Mouse (Mus musculus): ENCODE measurements around the gene Gm21985. TPM values are rescaled to one million over a fixed set of nuclear protein-coding genes. Genes with fewer than 3 reads are reported as not detected.
"Not testable (repeated sequence)": the region's sequence is repeated elsewhere in the genome, so short reads cannot be mapped to it uniquely, and the experiment has no call there.

The Gm21985 gene
- polyA plus RNA-seq, 1 experiment from 2014 or later, result not detected

DNA sequence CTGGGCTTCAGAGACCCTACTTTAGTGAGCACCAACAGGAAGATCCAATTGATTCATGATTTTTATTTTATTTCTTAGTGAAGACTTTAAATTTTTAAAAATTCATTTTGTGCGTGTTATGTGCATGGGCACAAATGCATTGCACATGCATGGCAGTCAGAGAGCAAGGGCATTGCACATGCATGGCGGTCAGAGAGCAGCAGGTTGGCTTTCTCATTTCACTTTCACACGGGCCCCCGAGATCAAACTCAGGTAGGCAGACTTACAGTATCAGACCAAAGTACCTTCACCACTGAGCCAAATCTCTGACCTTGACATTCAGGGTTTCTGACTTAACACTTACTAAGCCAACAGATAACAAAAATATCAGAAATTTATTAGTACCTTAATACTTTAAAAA, 163.6 kb downstream of the Gm21985 start:
- no peak overlapping the region for H3K27ac ChIP-seq (ENCODE audit: low read depth)
- H3K4me2 ChIP-seq (ENCODE audit: low read length), result no peak overlapping the region
- H3K4me1 ChIP-seq (replicated peaks; ENCODE audit: control insufficient read depth, insufficient read depth, low read length), result no peaks in the 10 kb centered on the region
- DNase-seq (ENCODE audit: low spot score) (no peak), ATAC-seq (replicated peaks; ENCODE audit: low FRiP score, low TSS enrichment, low read depth) (no peak)
- no peaks in the 10 kb centered on the region for H3K36me3 ChIP-seq (ENCODE audit: control insufficient read depth, insufficient read depth, low read length)
- H3K9ac ChIP-seq (ENCODE audit: low read length), result no peak overlapping the region
- H3K27me3 ChIP-seq (replicated peaks; ENCODE audit: control insufficient read depth, insufficient read depth, low read length), result no peaks in the 10 kb centered on the region
- H3K9me3 ChIP-seq (ENCODE audit: control insufficient read depth, low read length), result no peaks in the 10 kb centered on the region
- no peak overlapping the region for H3K4me3 ChIP-seq (ENCODE audit: low read depth, low read length)
- WGBS, result 86% methylated on average over 4 of the region's 4 CpGs

DNA sequence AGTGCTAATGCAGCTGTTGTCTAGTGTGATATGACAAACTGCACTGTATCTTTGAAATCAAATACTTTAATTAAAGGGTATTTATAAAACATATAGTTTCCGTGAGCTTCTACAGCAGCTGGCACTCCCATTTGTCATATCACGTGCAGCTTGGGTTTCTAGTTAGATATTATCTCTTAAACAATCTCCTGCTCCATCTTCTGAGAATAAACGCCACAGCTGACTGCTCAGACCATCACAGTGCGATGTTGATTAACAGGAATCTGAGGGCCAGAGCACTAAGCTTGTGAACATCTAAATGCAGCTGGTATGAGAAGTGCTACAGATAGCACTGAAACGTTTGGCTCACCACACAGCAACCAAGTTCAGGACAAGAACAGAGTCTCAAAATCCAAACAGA, 164.3 kb downstream of the Gm21985 start:
- 58% methylated on average over 5 of the region's 5 CpGs for WGBS
- no peaks in the 10 kb centered on the region for H3K9me3 ChIP-seq (ENCODE audit: control insufficient read depth, low read length)

GRCm38 (mm10) chr2:112432523-112432922, 166.4 kb downstream of the Gm21985 start:
- no peak overlapping the region for H3K4me3 ChIP-seq (ENCODE audit: low read depth, low read length)
- no peak overlapping the region for H3K27ac ChIP-seq (ENCODE audit: low read depth)
- no peaks in the 10 kb centered on the region for H3K36me3 ChIP-seq (ENCODE audit: control insufficient read depth, insufficient read depth, low read length)
- no peaks in the 10 kb centered on the region for H3K9me3 ChIP-seq (ENCODE audit: control insufficient read depth, low read length)
- ATAC-seq (replicated peaks; ENCODE audit: low FRiP score, low TSS enrichment, low read depth), result no peak
- no peaks in the 10 kb centered on the region for H3K27me3 ChIP-seq (replicated peaks; ENCODE audit: control insufficient read depth, insufficient read depth, low read length)
- H3K9ac ChIP-seq (ENCODE audit: low read length), result no peak overlapping the region
- no peak for DNase-seq (ENCODE audit: low spot score)
- H3K4me2 ChIP-seq (ENCODE audit: low read length), result no peak overlapping the region
- H3K4me1 ChIP-seq (replicated peaks; ENCODE audit: control insufficient read depth, insufficient read depth, low read length), result no peaks in the 10 kb centered on the region
- WGBS, result 92% methylated on average over 2 of the region's 2 CpGs

More for the DNA sequence above, 164.3 kb downstream of the Gm21985 start:
- no peak for ATAC-seq (replicated peaks; ENCODE audit: low FRiP score, low TSS enrichment, low read depth)
- H3K4me1 ChIP-seq (replicated peaks; ENCODE audit: control insufficient read depth, insufficient read depth, low read length), result no peaks in the 10 kb centered on the region
- no peak for DNase-seq (ENCODE audit: low spot score)
- no peak overlapping the region for H3K9ac ChIP-seq (ENCODE audit: low read length)
- H3K36me3 ChIP-seq (ENCODE audit: control insufficient read depth, insufficient read depth, low read length), result no peaks in the 10 kb centered on the region
- no peak overlapping the region for H3K4me2 ChIP-seq (ENCODE audit: low read length)
- H3K4me3 ChIP-seq (ENCODE audit: low read depth, low read length), result no peak overlapping the region
- H3K27ac ChIP-seq (ENCODE audit: low read depth), result no peak overlapping the region
- no peaks in the 10 kb centered on the region for H3K27me3 ChIP-seq (replicated peaks; ENCODE audit: control insufficient read depth, insufficient read depth, low read length)

DNA sequence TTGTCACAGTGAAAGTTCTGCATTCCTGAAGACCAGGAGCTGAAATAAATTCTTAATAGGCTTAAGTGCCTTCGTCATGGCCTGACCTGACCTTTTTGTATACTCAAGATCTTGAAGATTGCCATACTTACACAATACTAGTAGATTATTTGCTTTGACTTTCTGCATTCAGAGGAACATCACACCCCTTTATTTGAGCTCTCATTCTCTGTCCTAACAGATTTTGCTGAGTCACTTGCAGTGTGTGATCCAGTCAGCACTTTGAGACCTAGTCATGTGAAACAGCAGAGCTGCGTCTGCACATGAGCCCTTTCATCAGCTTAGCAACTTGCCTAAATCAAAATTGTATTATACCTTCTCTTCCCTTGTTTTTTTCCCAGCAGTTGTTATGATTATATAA, 167.2 kb downstream of the Gm21985 start:
- Histone ChIP-seq H3K4me2 (ENCODE audit: low read length) (no peak overlapping the region), H3K36me3 (ENCODE audit: control insufficient read depth, insufficient read depth, low read length) (no peaks in the 10 kb centered on the region), H3K9me3 (ENCODE audit: control insufficient read depth, low read length) (no peaks in the 10 kb centered on the region), H3K27ac (ENCODE audit: low read depth) (no peak overlapping the region), H3K4me1 (replicated peaks; ENCODE audit: control insufficient read depth, insufficient read depth, low read length) (no peaks in the 10 kb centered on the region), H3K9ac (ENCODE audit: low read length) (no peak overlapping the region), H3K27me3 (replicated peaks; ENCODE audit: control insufficient read depth, insufficient read depth, low read length) (no peaks in the 10 kb centered on the region), H3K4me3 (ENCODE audit: low read depth, low read length) (no peak overlapping the region)
- DNase-seq (ENCODE audit: low spot score), result no peak
- no peak for ATAC-seq (replicated peaks; ENCODE audit: low FRiP score, low TSS enrichment, low read depth)
- WGBS, result 54% methylated on average over 2 of the region's 2 CpGs

- ATAC-seq (replicated peaks; ENCODE audit: low FRiP score, low TSS enrichment, low read depth), result no peak
- Histone ChIP-seq H3K4me3 (ENCODE audit: low read depth, low read length) (no peak overlapping the region), H3K9me3 (ENCODE audit: control insufficient read depth, low read length) (no peaks in the 10 kb centered on the region), H3K9ac (ENCODE audit: low read length) (no peak overlapping the region), H3K36me3 (ENCODE audit: control insufficient read depth, insufficient read depth, low read length) (no peaks in the 10 kb centered on the region), H3K27me3 (replicated peaks; ENCODE audit: control insufficient read depth, insufficient read depth, low read length) (no peaks in the 10 kb centered on the region), H3K4me1 (replicated peaks; ENCODE audit: control insufficient read depth, insufficient read depth, low read length) (no peaks in the 10 kb centered on the region), H3K27ac (ENCODE audit: low read depth) (no peak overlapping the region), H3K4me2 (ENCODE audit: low read length) (no peak overlapping the region)
- 75% methylated on average over 4 of the region's 4 CpGs for WGBS
- DNase-seq (ENCODE audit: low spot score), result no peak
These were observed 170.2 kb downstream of the Gm21985 start for GRCm38 (mm10) chr2:112436292-112436691.

DNA sequence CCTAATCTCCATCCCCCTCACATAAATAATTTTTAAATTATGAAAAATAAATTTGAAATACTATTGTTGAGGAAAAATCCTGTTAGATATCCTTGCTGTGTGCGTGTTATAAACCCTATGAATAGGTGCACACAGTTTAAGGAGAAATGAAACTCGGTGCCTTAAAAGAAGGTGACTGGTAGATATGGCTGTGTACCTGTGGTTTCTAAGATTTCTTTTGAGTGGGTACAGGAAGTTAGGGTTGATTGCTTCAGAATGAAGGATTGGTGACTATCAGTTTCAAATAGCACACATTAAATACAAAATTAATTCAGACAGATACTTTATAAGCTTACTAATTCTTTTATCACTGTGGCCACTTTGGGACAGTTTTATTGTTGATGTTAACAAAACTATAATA, 171.5 kb downstream of the Gm21985 start:
- H3K9ac ChIP-seq (ENCODE audit: low read length), result no peak overlapping the region
- DNase-seq (ENCODE audit: low spot score), result no peak

GRCm38 (mm10) chr2:112443491-112443890, 177.4 kb downstream of the Gm21985 start:
- Histone ChIP-seq H3K4me2 (ENCODE audit: low read length) (no peak overlapping the region), H3K9me3 (ENCODE audit: control insufficient read depth, low read length) (no peaks in the 10 kb centered on the region), H3K4me1 (replicated peaks; ENCODE audit: control insufficient read depth, insufficient read depth, low read length) (no peaks in the 10 kb centered on the region), H3K27ac (ENCODE audit: low read depth) (no peak overlapping the region), H3K4me3 (ENCODE audit: low read depth, low read length) (no peak overlapping the region), H3K27me3 (replicated peaks; ENCODE audit: control insufficient read depth, insufficient read depth, low read length) (no peaks in the 10 kb centered on the region), H3K9ac (ENCODE audit: low read length) (no peak overlapping the region), H3K36me3 (ENCODE audit: control insufficient read depth, insufficient read depth, low read length) (no peaks in the 10 kb centered on the region)
- DNase-seq (ENCODE audit: low spot score) (no peak), ATAC-seq (replicated peaks; ENCODE audit: low FRiP score, low TSS enrichment, low read depth) (no peak)
- WGBS, result 61% methylated on average over 2 of the region's 2 CpGs

More for the DNA sequence above, 171.5 kb downstream of the Gm21985 start:
- H3K4me3 ChIP-seq (ENCODE audit: low read depth, low read length), result no peak overlapping the region
- H3K27ac ChIP-seq (ENCODE audit: low read depth), result no peak overlapping the region
- 89% methylated on average over 2 of the region's 2 CpGs for WGBS
- no peaks in the 10 kb centered on the region for H3K4me1 ChIP-seq (replicated peaks; ENCODE audit: control insufficient read depth, insufficient read depth, low read length)
- no peak overlapping the region for H3K4me2 ChIP-seq (ENCODE audit: low read length)
- no peaks in the 10 kb centered on the region for H3K9me3 ChIP-seq (ENCODE audit: control insufficient read depth, low read length)
- no peak for ATAC-seq (replicated peaks; ENCODE audit: low FRiP score, low TSS enrichment, low read depth)
- no peaks in the 10 kb centered on the region for H3K36me3 ChIP-seq (ENCODE audit: control insufficient read depth, insufficient read depth, low read length)
- no peaks in the 10 kb centered on the region for H3K27me3 ChIP-seq (replicated peaks; ENCODE audit: control insufficient read depth, insufficient read depth, low read length)

- no peaks in the 10 kb centered on the region for H3K4me1 ChIP-seq (replicated peaks; ENCODE audit: control insufficient read depth, insufficient read depth, low read length)
- no peak for DNase-seq (ENCODE audit: low spot score)
- H3K9ac ChIP-seq (ENCODE audit: low read length), result no peak overlapping the region
- no peaks in the 10 kb centered on the region for H3K27me3 ChIP-seq (replicated peaks; ENCODE audit: control insufficient read depth, insufficient read depth, low read length)
- no peaks in the 10 kb centered on the region for H3K9me3 ChIP-seq (ENCODE audit: control insufficient read depth, low read length)
- no peak for ATAC-seq (replicated peaks; ENCODE audit: low FRiP score, low TSS enrichment, low read depth)
- H3K27ac ChIP-seq (ENCODE audit: low read depth), result no peak overlapping the region
- no peaks in the 10 kb centered on the region for H3K36me3 ChIP-seq (ENCODE audit: control insufficient read depth, insufficient read depth, low read length)
- no peak overlapping the region for H3K4me2 ChIP-seq (ENCODE audit: low read length)
- no peak overlapping the region for H3K4me3 ChIP-seq (ENCODE audit: low read depth, low read length)
These were observed 179.4 kb downstream of the Gm21985 start for GRCm38 (mm10) chr2:112445511-112445910.

DNA sequence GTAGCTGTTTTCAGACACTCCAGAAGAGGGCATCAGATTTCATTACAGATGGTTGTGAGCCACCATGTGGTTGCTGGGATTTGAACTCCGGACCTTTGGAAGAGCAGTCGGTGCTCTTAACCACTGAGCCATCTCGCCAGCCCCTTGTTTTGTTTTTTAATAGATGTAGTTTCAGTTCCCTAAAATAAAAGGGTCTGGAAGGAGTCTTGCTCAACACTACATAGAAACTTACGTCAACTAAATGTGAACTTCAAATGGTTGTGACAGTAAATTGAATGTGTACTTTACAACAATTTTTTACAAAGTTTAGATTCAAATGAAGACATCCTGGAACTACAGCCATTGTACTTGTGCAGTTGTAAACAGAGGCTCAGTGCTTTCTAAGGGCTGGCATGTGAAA, 181.9 kb downstream of the Gm21985 start:
- 68% methylated on average over 4 of the region's 4 CpGs for WGBS
- not testable (repeated sequence) for H3K27ac ChIP-seq (ENCODE audit: low read depth); H3K9ac ChIP-seq (ENCODE audit: low read length); H3K4me1 ChIP-seq (replicated peaks; ENCODE audit: control insufficient read depth, insufficient read depth, low read length); H3K9me3 ChIP-seq (ENCODE audit: control insufficient read depth, low read length); ATAC-seq (replicated peaks; ENCODE audit: low FRiP score, low TSS enrichment, low read depth); H3K27me3 ChIP-seq (replicated peaks; ENCODE audit: control insufficient read depth, insufficient read depth, low read length); H3K4me3 ChIP-seq (ENCODE audit: low read depth, low read length); H3K4me2 ChIP-seq (ENCODE audit: low read length); H3K36me3 ChIP-seq (ENCODE audit: control insufficient read depth, insufficient read depth, low read length); DNase-seq (ENCODE audit: low spot score)
